Mouse (Mus musculus) adrenal gland, postnatal 4 days (tissue): Measurements from ENCODE around the gene Cpeb2. TPM values are rescaled to one million over a fixed set of nuclear protein-coding genes. Genes with fewer than 3 reads are reported as not detected.

Source experiments
- DNase-seq, 2 experiments: peaks; one replicate each; pipeline ENCODE4 v3.0.0; 2021 to 2022; ENCODE audit warnings: low spot score in 2 of 2, mixed read lengths in 2 of 2
- total RNA-seq, 2 experiments: library from RNA; stranded (reverse); gene quantifications; 2 replicates each; pipeline ENCODE4 v1.2.3; 2021

The Cpeb2 gene
- total RNA-seq, 2 experiments from 2014 or later: 19.7 to 20.4 TPM

DNA sequence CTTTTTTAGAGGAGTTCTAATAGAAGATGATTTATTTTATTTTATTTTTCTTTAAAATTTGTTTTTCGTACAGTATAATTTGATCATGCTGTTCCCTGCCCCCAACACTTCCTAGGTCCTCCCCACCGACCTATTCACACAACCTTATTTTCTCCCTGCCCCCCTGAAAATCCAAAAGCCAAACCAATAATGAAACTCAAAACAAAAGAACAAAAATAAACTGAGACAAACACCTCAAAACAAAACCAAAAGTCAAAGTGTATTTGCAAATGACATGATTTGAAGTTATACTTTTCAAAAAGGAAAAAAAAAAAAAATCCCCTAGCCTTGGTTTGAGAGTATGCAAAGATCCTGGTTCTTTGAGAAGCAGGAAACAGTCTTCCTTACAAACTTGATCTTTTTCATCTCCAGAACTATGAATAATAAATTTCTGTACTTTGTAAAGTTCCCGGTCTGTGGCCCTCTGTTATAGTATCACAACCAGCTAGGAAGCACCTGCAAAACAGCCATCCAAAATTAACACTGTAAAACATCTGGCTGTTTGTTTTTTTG, 91.4 kb downstream of the Cpeb2 start:
- no peak for DNase-seq

DNA sequence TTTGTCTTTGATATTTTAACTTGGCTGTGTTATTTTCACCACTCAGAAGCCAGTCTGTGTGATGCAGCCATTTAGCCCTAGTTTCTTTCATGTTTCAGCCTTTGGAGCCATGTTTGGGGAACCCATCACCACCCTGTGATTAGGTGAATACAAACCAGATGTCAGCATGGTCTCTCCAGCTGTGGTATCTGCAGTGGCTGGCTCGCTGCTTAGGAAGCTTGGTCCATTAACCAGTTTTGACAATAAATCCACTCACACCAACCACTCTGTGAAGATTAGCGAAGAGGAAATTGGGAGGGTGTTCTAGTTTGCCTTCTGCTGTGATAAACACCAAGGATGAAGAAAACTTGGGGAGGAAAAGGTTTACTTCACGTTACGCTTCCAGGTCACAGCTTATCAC, 92.6 kb downstream of the Cpeb2 start:
- no peak for DNase-seq

DNA sequence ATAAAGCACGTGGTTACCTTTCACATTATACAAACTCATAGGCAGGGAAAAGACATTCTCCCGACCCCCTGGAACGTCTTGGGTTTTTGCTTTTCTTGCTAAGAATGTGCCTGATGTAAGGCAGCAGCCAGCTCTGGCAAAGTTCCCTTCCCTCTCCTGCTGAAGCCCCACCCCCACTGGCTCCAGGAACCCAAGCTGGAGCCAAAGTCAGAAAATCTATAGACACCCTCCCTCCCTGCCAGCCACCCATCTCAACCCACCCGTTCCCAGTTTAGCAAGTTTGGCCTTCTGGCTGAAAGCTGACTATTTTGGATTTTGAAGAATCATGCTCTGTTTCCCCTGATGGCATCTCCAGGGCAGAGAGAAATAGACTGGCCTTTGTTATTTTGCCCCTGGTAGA, 95.6 kb downstream of the Cpeb2 start:
- DNase-seq: no peak

DNA sequence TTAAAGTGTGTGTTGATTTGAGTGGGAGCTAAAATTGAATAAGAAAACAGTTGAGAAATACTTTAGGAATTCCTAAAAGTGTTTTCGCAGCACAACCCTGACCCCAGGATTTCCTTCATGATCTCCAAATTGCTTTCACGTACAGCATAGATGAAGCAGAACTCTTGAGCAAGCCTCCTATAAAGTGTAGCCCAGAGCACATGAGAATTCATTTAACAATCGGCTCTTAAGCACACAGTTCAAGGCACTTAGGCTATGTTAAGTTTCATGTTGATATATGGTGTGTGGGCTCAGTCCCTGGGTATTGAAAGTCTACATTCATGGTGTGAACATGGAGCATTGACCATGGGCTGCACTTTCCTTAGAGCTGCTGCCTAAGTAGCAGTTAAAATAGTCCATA, 97.3 kb downstream of the Cpeb2 start:
- DNase-seq: no peak

DNA sequence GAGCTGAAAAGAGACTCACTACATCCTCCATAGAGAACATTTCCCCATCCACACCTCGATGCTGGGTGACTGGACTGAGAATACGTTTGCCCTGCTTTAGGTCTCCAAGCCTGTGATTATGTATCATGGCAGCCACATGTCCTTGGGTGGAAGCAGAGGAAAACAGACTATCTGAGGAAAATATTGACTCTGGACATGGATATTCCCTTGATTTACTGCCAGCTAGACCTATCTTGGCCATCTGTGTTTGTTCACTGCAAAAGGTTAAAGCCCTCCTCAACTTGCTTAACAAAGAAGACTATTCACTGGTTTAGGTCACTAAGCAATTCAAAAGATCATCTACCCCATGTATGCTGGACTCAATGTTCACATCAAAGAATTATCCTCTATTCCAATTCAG, 101.5 kb downstream of the Cpeb2 start:
- DNase-seq: no peak

DNA sequence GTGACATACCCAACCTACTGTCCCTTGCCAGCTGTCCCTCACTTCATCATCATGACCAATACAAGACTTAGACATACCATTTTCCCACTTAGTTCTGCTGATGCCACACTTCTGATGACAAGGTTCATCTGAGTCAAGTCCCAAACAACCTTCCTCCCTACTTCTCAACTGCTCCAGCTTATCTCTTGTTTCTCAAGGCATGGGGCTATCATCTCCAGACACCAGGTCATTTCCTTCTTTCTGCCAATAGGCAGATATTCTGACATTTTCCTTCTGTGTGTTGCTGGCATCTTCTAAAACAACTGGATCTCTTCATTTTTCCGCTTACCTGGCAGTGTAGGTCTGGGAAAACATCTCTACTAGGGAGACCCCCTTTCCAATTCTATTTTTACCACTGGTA, 104.2 kb downstream of the Cpeb2 start:
- no peak for DNase-seq

DNA sequence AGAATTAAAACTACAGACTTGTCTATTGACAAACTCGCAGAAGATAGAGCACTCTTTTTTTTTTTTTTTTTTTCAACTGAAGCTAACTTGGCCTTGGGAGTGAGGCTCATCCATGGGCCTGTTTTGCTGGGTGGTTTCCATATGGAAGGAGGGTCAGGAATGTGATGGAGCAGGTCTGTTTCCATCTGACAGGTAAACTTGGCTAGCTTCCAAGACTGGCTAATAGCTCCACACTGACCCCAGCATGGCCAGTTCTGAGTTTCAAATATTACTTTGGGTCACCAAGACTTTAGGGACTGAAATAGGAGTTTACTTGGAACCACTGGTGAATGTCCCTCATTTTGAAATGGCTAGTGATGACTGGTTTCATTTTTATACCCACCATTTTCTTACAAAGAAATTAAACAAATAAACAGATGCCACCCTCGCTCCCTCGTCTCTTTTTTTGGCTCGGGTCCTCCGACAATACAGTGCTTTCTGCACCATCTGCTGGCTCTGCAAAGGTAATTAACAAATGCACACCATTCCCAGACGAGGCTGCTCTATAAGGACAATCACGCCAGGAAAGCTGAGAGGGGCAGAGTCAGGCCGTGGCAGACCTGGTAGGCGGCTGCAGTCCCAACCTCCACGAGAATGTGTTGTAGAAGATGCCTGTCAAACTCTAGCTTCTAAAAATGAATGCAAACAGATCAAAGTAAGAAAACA, 106.0 kb downstream of the Cpeb2 start:
- DNase-seq: no peak
